Mouse (Mus musculus) C2C12 (cell line): ENCODE results near the gene Srpx2.

Source experiments
- CEBPB ChIP-seq: IDR thresholded peaks from one replicate; pipeline ENCODE4 v1.6.1; 2011; ENCODE audit warnings: low read depth, mild to moderate bottlenecking, control low read depth, moderate library complexity
- CTCF ChIP-seq: IDR thresholded peaks from one replicate; pipeline ENCODE4 v1.5.1; 2011; ENCODE audit not compliant: control insufficient read depth, insufficient read depth, insufficient read length
- FOSL1 ChIP-seq: IDR thresholded peaks from one replicate; pipeline ENCODE4 v1.8.0; 2011; ENCODE audit warnings: mild to moderate bottlenecking, low read length; ENCODE audit not compliant: poor library complexity, insufficient read depth, severe bottlenecking
- MAX ChIP-seq: IDR thresholded peaks from one replicate; pipeline ENCODE4 v1.6.1; 2011; ENCODE audit warnings: mild to moderate bottlenecking, control low read depth
- MYOD1 ChIP-seq: IDR thresholded peaks from one replicate; pipeline ENCODE4 v1.6.1; 2011; ENCODE audit warnings: low read depth; ENCODE audit not compliant: control insufficient read depth, insufficient read length
- USF1 ChIP-seq: IDR thresholded peaks from one replicate; pipeline ENCODE4 v1.6.1; 2011; ENCODE audit warnings: low read depth, mild to moderate bottlenecking, control low read depth, moderate library complexity

GRCm38 (mm10) chrX:133914219-133914618 lies 6.0 kb downstream of the Srpx2 start:
- TF ChIP-seq CTCF (no peak), MAX (no peak), MYOD1 (no peak), CEBPB (no peak), USF1 (no peak), FOSL1 (no peak)
